Mouse (Mus musculus) lung, embryonic 15.5 days (tissue): ENCODE measurements around the gene Ldb3. TPM values are rescaled to one million over a fixed set of nuclear protein-coding genes. Genes with fewer than 3 reads are reported as not detected.
A peak's percentile ranks its signal among the peaks of the same experiment; 100 is the strongest.

Experiments
- ATAC-seq: fragments of 200-750 bp; cut with Nextera tagmentation; 2 replicates; pipeline ENCODE4 v1.8.0; 2017; ENCODE audit warnings: moderate number of reproducible peaks, borderline replicate concordance; ENCODE audit not compliant: low FRiP score, low TSS enrichment; ENCODE audit errors: extremely low read depth
- H3K27ac ChIP-seq: fragments of 300-500 bp; sonication (generic); 2 replicates; pipeline ENCODE4 v1.5.1; 2015; ENCODE audit warnings: moderate library complexity, mild to moderate bottlenecking, inconsistent platforms
- H3K27me3 ChIP-seq: fragments of 300-500 bp; sonication (generic); 2 replicates; pipeline ENCODE4 v1.6.1; 2015; ENCODE audit warnings: inconsistent platforms
- H3K36me3 ChIP-seq: fragments of 300-500 bp; sonication (generic); 2 replicates; pipeline ENCODE4 v1.6.1; 2015; ENCODE audit warnings: inconsistent platforms
- H3K4me1 ChIP-seq: fragments of 300-500 bp; sonication (generic); 2 replicates; pipeline ENCODE4 v1.6.1; 2015; ENCODE audit warnings: inconsistent platforms
- H3K4me2 ChIP-seq: fragments of 300-500 bp; sonication (generic); 2 replicates; pipeline ENCODE4 v1.6.1; 2015; ENCODE audit warnings: inconsistent platforms, mild to moderate bottlenecking, moderate library complexity
- H3K4me3 ChIP-seq: fragments of 300-500 bp; sonication (generic); 2 replicates; pipeline ENCODE4 v1.5.1; 2015; ENCODE audit warnings: mild to moderate bottlenecking, inconsistent platforms
- H3K9ac ChIP-seq: fragments of 300-500 bp; sonication (generic); 2 replicates; pipeline ENCODE4 v1.6.1; 2015; ENCODE audit warnings: inconsistent platforms
- H3K9me3 ChIP-seq: fragments of 300-500 bp; sonication (generic); 2 replicates; pipeline ENCODE4 v1.6.1; 2016; ENCODE audit warnings: inconsistent platforms
- WGBS: fragments of 180-500 bp; shearing (Covaris S2); methylation state at CpG from one replicate; pipeline ENCODE4 v1.1.7; 2015; 5-methylcytosine and 5-hydroxymethylcytosine counted together
- polyA plus RNA-seq: library from polyadenylated mRNA; unstranded; fragments of >200 nt; fragmentation: Nextera tagmentation; extraction: Ambion mirVana; gene quantifications from 2 replicates; pipeline ENCODE4 v1.2.1, GENCODE M21; 2015

The Ldb3 gene
- polyA plus RNA-seq, 1 experiment from 2014 or later = 9.5 TPM

DNA sequence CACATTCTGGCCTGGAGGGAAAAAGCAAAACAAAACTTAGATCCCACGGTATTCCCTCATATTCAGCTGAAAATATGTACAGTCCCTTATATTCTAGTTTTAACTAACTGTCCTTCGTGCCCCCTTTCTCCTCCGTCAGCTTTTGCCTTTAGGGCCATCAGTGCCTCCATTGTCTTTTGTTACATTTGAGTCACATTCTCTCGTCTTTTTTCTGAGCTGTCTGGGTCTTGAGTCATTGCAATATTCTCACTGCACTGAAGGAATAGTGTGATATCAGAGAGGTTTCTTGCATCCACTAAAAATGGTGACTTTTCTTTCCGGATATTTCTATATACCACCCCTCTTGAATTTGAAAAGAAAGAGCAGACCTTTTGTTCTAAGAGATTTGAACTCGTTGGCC lies 84.7 kb downstream of the Ldb3 start:
- Histone ChIP-seq H3K36me3 (no peaks in the 10 kb centered on the region), H3K4me1 (peaks cover 42% of the 10 kb centered on the region), H3K9ac (no peak overlapping the region), H3K9me3 (no peaks in the 10 kb centered on the region), H3K27ac (peak overlapping the region; percentile 88; the same call in 1 of the 2 replicates), H3K27me3 (peaks cover 23% of the 10 kb centered on the region), H3K4me2 (peak overlapping the region; percentile 55), H3K4me3 (peak overlapping the region; percentile 87)
- 44% methylated on average over 6 of the region's 6 CpGs for WGBS
- ATAC-seq = no peak

DNA sequence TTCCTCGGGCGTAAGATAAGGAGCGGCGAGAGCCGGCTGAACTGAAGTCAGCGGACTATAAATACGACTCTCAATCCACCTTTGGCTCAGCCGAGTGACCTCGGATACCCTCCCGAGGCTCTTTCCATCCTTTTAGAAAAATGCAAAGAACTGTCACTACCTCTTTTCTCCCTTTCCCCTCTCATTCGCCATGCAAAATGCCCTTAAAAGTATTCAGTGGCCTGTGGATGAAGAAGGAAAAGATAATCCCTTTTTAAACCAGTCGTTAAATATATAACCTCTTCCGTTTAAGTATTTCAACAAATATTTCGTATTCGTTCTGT lies 85.2 kb downstream of the Ldb3 start, which contains the start of gene Bmpr1a:
Gene Bmpr1a, minus strand, starts transcription at position 17 of the 323 bp plus-strand sequence.
- Histone ChIP-seq H3K4me1 (peaks cover 42% of the 10 kb centered on the region), H3K9me3 (no peaks in the 10 kb centered on the region)
- 5% methylated on average over 15 of the region's 15 CpGs for WGBS

DNA sequence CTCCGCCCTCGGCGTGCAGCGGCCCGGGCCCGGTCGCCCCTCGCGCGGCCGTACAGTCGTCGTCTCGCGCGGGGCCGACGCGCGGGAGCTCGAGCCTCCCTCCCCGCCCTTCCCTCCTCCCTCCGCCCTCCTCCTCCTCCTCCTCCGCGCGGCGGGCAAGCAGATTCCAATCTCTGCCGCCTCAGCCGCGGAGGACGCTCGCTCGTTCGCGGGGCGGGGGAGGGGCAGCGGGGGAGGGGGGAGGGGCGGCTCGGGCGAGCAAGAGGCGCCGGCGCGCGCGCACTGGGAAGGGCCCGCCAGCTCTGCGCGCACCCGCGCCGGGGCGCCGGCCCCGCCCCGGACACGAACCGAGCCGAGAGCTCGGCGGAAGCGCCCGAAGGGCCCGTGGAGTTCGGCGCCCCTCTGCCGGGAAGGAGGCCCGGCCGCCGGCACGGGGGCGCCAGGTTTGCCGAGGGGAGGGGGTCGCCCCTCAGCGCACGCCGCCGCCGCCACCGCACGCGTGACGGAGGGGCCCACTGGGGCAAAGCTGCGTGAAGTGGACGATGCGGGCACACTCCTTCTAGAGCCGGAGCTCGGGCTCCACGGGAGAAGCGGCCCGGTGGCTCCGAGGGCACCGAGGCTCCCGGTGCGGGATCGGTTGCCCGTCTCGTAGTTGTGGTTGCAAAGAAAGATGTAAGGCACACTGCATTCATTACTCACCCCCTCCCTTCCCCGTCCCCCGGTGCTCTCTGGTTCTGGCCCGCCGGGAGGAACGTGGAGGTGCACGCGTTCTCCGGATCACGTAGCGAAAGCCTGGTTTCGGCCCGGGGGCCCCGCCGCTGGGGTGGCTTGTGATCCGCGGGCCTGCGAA lies 85.8 kb downstream of the Ldb3 start:
- Histone ChIP-seq H3K4me1 (peaks cover 39% of the 10 kb centered on the region), H3K9ac (peak overlapping the region; percentile 96)
- under 1% methylated on average over 65 of the region's 115 CpGs for WGBS

More for the DNA sequence above, 85.2 kb downstream of the Ldb3 start, which contains the start of gene Bmpr1a:
- Histone ChIP-seq H3K9ac (peak within 1 kb of the TSS; percentile 96), H3K27me3 (peaks cover 23% of the 10 kb centered on the region), H3K36me3 (no peaks in the 10 kb centered on the region), H3K4me2 (peak within 1 kb of the TSS; percentile 55), H3K27ac (peak within 1 kb of the TSS; percentile 97), H3K4me3 (peak within 1 kb of the TSS; percentile 87)
- no peak for ATAC-seq

DNA sequence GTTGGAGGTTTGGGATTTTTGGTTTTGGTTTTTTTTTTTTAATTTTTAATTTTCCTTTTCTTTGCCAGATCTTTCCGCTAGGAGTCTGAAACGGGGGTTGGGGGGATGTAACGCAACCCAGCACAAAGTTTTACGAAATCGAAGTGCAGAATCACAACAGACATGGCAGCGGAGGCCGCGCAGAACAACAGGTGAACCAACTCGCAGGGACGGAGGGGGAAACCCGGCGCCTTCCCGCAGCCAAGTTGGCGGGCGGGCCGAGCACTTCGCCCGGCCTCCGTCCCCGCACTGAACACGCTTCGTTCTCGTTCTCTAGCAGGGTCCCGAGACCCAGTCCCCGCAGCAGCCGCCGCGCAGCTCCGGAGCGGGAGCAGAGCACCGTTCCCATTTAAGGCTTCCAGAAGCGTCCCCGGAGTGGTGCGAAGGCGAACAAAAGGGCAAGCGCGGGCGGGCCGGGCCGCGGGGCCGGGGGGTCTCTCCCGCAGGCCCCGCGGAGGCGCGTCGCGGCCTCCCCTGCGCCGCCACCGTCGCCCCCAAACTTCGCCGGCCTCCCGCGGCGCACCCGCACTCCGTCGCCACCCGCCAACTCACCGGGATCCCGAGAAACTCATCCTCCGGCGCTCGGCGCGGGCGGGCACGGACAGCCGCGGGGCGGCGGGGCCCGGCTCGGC lies 86.5 kb downstream of the Ldb3 start:
- Histone ChIP-seq H3K4me3 (peak overlapping the region; percentile 87), H3K4me1 (peaks cover 39% of the 10 kb centered on the region), H3K27ac (peak overlapping the region; percentile 97)

More for the DNA sequence above, 85.8 kb downstream of the Ldb3 start:
- no peaks in the 10 kb centered on the region for H3K9me3 ChIP-seq
- H3K27me3 ChIP-seq = peaks cover 17% of the 10 kb centered on the region
- H3K4me3 ChIP-seq = peak overlapping the region; percentile 87
- H3K27ac ChIP-seq = peak overlapping the region; percentile 97
- H3K4me2 ChIP-seq = peak overlapping the region; percentile 55
- no peaks in the 10 kb centered on the region for H3K36me3 ChIP-seq
- ATAC-seq = peak; percentile 88

DNA sequence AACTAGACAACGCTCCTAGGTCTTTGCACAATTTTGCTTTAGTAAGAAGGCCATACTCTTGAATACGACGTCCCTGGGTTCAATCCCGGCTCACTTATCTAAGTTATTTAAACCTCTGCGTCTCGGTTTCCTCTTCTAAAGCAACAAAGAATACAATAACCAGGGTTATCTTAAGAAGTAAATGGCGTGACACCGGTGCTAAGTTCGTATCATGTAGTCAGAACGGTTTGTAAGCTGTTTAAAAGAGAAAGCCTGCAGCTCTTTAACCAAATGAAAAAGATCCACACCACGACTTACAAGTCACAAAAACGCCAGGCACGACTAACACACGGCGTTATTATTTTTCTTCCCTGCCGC lies 87.1 kb downstream of the Ldb3 start:
- ATAC-seq = no peak
- Histone ChIP-seq H3K27me3 (peaks cover 15% of the 10 kb centered on the region), H3K9ac (peak overlapping the region; percentile 96), H3K9me3 (no peaks in the 10 kb centered on the region), H3K4me1 (peaks cover 39% of the 10 kb centered on the region), H3K36me3 (no peaks in the 10 kb centered on the region), H3K4me2 (peak overlapping the region; percentile 55), H3K4me3 (peak overlapping the region; percentile 87), H3K27ac (peak overlapping the region; percentile 97)
- WGBS = under 1% methylated on average over 16 of the region's 16 CpGs

More for the DNA sequence above, 86.5 kb downstream of the Ldb3 start:
- WGBS = under 1% methylated on average over 59 of the region's 77 CpGs
- no peaks in the 10 kb centered on the region for H3K9me3 ChIP-seq
- H3K4me2 ChIP-seq = peak overlapping the region; percentile 55
- H3K27me3 ChIP-seq = peaks cover 17% of the 10 kb centered on the region
- H3K9ac ChIP-seq = peak overlapping the region; percentile 96
- peak; percentile 46; the same call in 1 of the 2 replicates for ATAC-seq
- H3K36me3 ChIP-seq = no peaks in the 10 kb centered on the region

DNA sequence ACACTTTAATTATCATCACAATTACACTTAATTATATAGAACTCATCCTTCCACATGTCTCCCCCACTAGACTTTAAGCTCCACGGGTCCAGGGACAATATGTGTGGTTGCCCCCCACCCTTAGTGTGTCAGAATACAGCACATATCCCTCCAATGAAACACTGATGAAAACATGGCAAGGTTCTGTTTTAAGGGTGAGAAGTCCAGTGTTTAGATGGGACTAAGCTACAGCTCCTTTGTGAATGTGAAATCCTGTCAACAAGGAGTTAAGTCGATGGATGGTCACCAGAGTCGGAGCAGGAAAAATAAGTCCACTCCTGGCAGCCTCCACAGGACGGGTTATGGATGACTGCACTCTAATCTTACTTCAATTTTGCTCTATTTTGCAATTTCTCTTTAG lies 88.2 kb downstream of the Ldb3 start:
- peaks cover 46% of the 10 kb centered on the region for H3K4me1 ChIP-seq
- no peak overlapping the region for H3K9ac ChIP-seq
- H3K4me2 ChIP-seq = peak overlapping the region; percentile 55
- peak overlapping the region; percentile 87 for H3K4me3 ChIP-seq
- no peaks in the 10 kb centered on the region for H3K36me3 ChIP-seq
- WGBS = 9% methylated on average over 4 of the region's 4 CpGs
- ATAC-seq = no peak
- no peak overlapping the region for H3K27ac ChIP-seq
- peaks cover 8% of the 10 kb centered on the region; the same call in 1 of the 2 replicates for H3K27me3 ChIP-seq
- H3K9me3 ChIP-seq = no peaks in the 10 kb centered on the region

DNA sequence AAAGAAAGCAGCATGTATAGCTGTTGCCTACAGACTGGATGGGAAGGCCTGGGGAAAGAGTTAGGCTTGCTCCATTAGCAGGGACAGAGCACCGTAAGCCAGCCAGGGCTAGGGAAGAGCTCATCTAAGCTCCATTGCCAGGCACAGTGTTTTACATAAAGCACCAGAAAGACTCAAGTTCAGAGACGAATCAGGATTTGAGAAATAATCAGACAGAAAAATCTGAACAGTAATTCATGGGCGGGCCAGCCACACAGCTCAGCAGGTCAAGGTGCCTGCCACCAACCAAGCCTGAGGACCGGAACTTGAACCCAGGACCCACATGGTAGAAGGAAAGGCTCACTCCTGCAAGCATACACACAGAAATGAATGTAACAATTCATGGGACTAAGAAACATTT lies 88.8 kb downstream of the Ldb3 start:
- no peak for ATAC-seq
- H3K27ac ChIP-seq = no peak overlapping the region
- H3K9me3 ChIP-seq = no peaks in the 10 kb centered on the region
- H3K4me3 ChIP-seq = no peak overlapping the region
- H3K27me3 ChIP-seq = peaks cover 8% of the 10 kb centered on the region; the same call in 1 of the 2 replicates
- peaks cover 46% of the 10 kb centered on the region for H3K4me1 ChIP-seq
- WGBS = 61% methylated on average over 4 of the region's 4 CpGs
- H3K9ac ChIP-seq = no peak overlapping the region
- peak overlapping the region; percentile 55 for H3K4me2 ChIP-seq
- H3K36me3 ChIP-seq = no peaks in the 10 kb centered on the region

DNA sequence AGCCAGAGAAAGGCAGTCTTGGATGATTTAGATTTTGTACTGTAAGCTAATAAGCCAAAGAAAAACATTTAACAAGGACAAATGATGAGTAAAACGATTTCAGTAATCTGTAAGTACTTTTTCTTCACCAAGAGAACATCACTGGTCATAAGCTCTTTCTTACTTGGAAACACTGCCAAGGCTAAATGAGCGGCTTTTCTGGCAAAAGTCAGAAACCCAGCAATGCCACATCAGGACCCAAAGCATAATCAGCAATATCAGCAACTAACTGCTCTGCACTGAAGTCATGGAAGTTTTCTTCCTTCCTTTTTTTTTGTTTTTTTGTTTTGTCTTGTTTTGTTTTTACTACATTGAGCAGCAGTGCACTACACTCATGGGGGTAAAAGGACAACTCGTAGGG lies 91.1 kb downstream of the Ldb3 start:
- Histone ChIP-seq H3K9me3 (no peaks in the 10 kb centered on the region), H3K36me3 (no peaks in the 10 kb centered on the region), H3K4me3 (no peak overlapping the region), H3K27me3 (peaks cover 8% of the 10 kb centered on the region; the same call in 1 of the 2 replicates), H3K27ac (no peak overlapping the region), H3K4me2 (no peak overlapping the region), H3K9ac (no peak overlapping the region), H3K4me1 (peaks cover 33% of the 10 kb centered on the region)
- ATAC-seq = no peak
- WGBS = 50% methylated on average over 3 of the region's 3 CpGs

DNA sequence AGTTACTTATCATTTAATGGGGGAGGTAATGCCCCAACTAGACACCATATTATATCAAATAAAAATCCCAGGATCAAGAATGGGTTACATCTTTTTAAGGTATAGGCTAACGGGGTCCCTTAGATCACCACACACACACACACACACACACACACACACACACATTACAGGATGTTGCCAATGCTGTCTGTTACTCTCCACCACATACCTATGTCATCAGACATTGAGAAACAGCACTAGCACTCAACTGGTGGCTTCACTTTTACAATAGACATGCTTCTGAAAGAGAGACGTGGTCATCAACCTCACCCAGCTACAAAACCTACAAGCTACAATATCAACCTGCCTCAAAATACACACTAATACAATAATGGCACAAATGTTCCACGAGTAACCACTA lies 94.8 kb downstream of the Ldb3 start:
- Histone ChIP-seq H3K27me3 (no peaks in the 10 kb centered on the region; the same call in 1 of the 2 replicates), H3K4me1 (peaks cover 28% of the 10 kb centered on the region), H3K4me3 (no peak overlapping the region), H3K36me3 (no peaks in the 10 kb centered on the region), H3K4me2 (no peak overlapping the region), H3K27ac (no peak overlapping the region), H3K9ac (no peak overlapping the region), H3K9me3 (no peaks in the 10 kb centered on the region)
- WGBS = 85% methylated on average over 3 of the region's 3 CpGs
- ATAC-seq = no peak

DNA sequence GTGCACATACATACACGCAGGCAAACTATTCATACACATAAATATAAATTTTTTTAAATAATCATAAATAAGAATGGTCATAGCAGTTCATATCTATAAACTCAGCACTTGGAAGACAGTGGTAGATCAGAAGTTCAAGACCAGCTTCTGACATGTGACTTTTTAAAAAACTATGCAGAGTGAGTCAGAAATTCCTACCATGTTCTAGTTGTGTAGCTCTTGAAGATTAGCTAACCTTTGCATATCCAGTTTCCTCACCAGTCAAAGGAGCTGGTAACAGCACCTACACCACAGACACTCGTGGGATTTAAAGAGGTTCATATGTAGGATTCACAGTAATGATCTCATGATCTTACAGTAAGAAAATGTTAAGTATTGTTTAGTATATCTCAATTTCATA lies 95.8 kb downstream of the Ldb3 start:
- 69% methylated on average over 2 of the region's 2 CpGs for WGBS
- no peaks in the 10 kb centered on the region for H3K9me3 ChIP-seq
- H3K9ac ChIP-seq = no peak overlapping the region
- H3K36me3 ChIP-seq = no peaks in the 10 kb centered on the region
- no peak overlapping the region for H3K27ac ChIP-seq
- no peaks in the 10 kb centered on the region for H3K27me3 ChIP-seq
- H3K4me1 ChIP-seq = peaks cover 21% of the 10 kb centered on the region
- no peak overlapping the region for H3K4me3 ChIP-seq
- no peak for ATAC-seq
- H3K4me2 ChIP-seq = no peak overlapping the region

DNA sequence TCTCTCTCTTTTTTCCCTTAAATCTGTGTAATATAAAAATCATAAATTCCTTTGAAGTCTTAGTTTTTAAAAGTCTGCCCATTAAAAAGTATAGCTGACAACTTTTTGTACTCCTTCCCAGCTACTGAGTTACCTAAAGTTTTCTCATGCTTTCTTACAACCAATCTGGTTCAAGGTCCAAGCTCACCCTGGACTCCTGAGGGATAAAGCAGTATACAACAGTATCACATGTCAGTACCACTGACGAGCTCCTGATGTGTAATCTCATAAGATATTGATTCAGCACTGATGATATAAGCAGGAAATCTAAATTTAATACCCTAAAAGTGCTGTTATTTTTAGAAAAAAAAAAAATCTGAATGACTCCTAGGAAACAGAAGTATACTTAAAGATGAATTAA lies 97.5 kb downstream of the Ldb3 start:
- Histone ChIP-seq H3K4me2 (no peak overlapping the region), H3K27me3 (no peaks in the 10 kb centered on the region), H3K4me1 (peaks cover 19% of the 10 kb centered on the region), H3K9ac (no peak overlapping the region), H3K36me3 (no peaks in the 10 kb centered on the region), H3K4me3 (no peak overlapping the region), H3K9me3 (no peaks in the 10 kb centered on the region), H3K27ac (no peak overlapping the region)
- no peak for ATAC-seq
- WGBS = 59% methylated on average over 1 of the region's 1 CpGs

DNA sequence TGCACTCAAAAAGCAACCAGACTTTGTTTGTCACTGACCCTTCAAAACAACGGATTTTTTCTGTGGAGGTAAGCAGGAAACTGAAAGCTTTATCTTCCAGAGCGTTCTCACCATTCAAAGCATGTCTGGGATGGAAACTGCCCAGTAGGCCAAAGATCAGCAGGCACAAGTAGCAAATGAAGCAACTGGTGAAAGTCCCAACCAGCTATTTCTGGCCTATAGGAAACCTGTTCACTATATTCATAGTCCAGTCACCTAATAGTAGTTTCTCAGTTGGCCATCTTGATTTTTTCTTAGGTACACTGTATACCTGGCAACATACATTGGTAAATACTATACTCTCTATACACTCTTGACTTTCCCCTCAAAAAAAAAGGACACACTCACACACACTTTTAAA lies 98.6 kb downstream of the Ldb3 start:
- H3K27ac ChIP-seq = no peak overlapping the region
- H3K9me3 ChIP-seq = no peaks in the 10 kb centered on the region
- H3K27me3 ChIP-seq = 0 out of 2 replicates have a peak, but pooled peaks cover 3% of the 10 kb centered on the region
- H3K9ac ChIP-seq = no peak overlapping the region
- H3K4me3 ChIP-seq = no peak overlapping the region
- 57% methylated on average over 2 of the region's 2 CpGs for WGBS
- no peaks in the 10 kb centered on the region for H3K36me3 ChIP-seq
- H3K4me1 ChIP-seq = peaks cover 18% of the 10 kb centered on the region
- H3K4me2 ChIP-seq = no peak overlapping the region
- no peak for ATAC-seq
